Mouse (Mus musculus) brain, embryonic 14.5 days (tissue): ENCODE measurements around the gene Slit3.

Source experiments
- CTCF ChIP-seq: fragments of 200-500 bp; IDR thresholded peaks from 2 replicates; pipeline ENCODE4 v1.5.1; 2012; ENCODE audit warnings: inconsistent platforms, mild to moderate bottlenecking, moderate library complexity, borderline replicate concordance; ENCODE audit not compliant: insufficient read depth, insufficient read length; ENCODE audit errors: extremely low read depth
- POLR2A ChIP-seq: fragments of 200-500 bp; IDR thresholded peaks from 2 replicates; pipeline ENCODE4 v1.6.1; 2012; ENCODE audit warnings: mild to moderate bottlenecking, inconsistent platforms, borderline replicate concordance; ENCODE audit not compliant: poor library complexity, insufficient read depth, insufficient read length, severe bottlenecking; ENCODE audit errors: extremely low read depth

GRCm38 (mm10) chr11:35342486-35342885 lies 221.5 kb downstream of the Slit3 start:
- TF ChIP-seq POLR2A (no peak), CTCF (no peak)
